ENCODE assay signal across 9 mouse cellular contexts in genomic region chr9:65786885-65787787, GRCm38 (mm10). TPM values are rescaled to one million over a fixed set of nuclear protein-coding genes. Genes with fewer than 3 reads are reported as not detected.
DNase-seq lines count a peak whose midpoint lies in the region; ATAC-seq and TF ChIP-seq lines count a peak whose summit lies in the region.
"Had no signal": no experiment of that assay in that cellular context is flagged by ENCODE, and none has a peak within 500 bp of the region (broad histone marks: within the 10 kb centered on the region; RNA-seq: fewer than 3 reads in every experiment).

No protein-coding gene starts in this region.

- peak; percentile 56 for ATAC-seq in heart, embryonic 14.5 days (ENCODE audit: insufficient number of reproducible peaks, insufficient read depth, low FRiP score, low read depth)
- peak; percentile 93 for ATAC-seq in kidney, postnatal 0 days (replicated peaks; ENCODE audit: low FRiP score, low read depth)
- ATAC-seq in megakaryocyte-erythroid progenitor cell, adult 5-6 weeks (replicated peaks; ENCODE audit: low FRiP score, low TSS enrichment, poor library complexity, severe bottlenecking): peak; percentile 94

- DNase-seq in gastrocnemius, postnatal 14 days: peak; percentile 11
- no peak for DNase-seq in gastrocnemius, adult 8-10 months (ENCODE audit: low spot score in 2 of 2)
- peak; percentile 68 to 74 for DNase-seq in cerebellum, adult 2 months
- DNase-seq in kidney, postnatal 0 days (ENCODE audit: low spot score): peak; percentile 72
- no peak for DNase-seq in right cerebral cortex, postnatal 4 days
- no peak for DNase-seq in thymus, adult 18-20 months

- H3K9ac ChIP-seq in heart, embryonic 14.5 days (ENCODE audit: low read length): peak overlapping the region; percentile 38; the same call in 1 of the 2 replicates
- no peak overlapping the region for H3K9ac ChIP-seq in kidney, postnatal 0 days (ENCODE audit: low read depth, low read length)
- H3K9ac ChIP-seq: embryonic facial prominence, embryonic 15.5 days had no signal

- peak overlapping the region; percentile 68 for H3K27ac ChIP-seq in cerebellum, adult 2 months (ENCODE audit: insufficient read depth, low read length)
- peak overlapping the region; percentile 53 to 81 for H3K27ac ChIP-seq in heart, embryonic 14.5 days (replicated peaks in 1 of 2; ENCODE audit: control insufficient read depth in 1 of 2, insufficient read depth in 1 of 2, low read depth in 2 of 2, low read length in 2 of 2)
- peak overlapping the region; percentile 55 for H3K27ac ChIP-seq in kidney, postnatal 0 days
- H3K27ac ChIP-seq: embryonic facial prominence, embryonic 15.5 days had no signal

- no peak for TF ChIP-seq CTCF in cerebellum, adult 2 months (IDR thresholded peaks at IDR 0.05; ENCODE audit: borderline replicate concordance, insufficient read depth, low read depth, low read length)
- TF ChIP-seq CTCF in kidney, postnatal 0 days (IDR thresholded peaks at IDR 0.05; ENCODE audit: low read depth): no peak

- no peak for TF ChIP-seq POLR2A in cerebellum, adult 2 months (IDR thresholded peaks at IDR 0.05; ENCODE audit: borderline replicate concordance, insufficient read depth, low read length)

- 21% methylated on average over 8 of the region's 8 CpGs for WGBS in cerebellum, adult 2 months
- WGBS in heart, embryonic 14.5 days: 14% methylated on average over 8 of the region's 8 CpGs
- WGBS in kidney, postnatal 0 days: 29% methylated on average over 8 of the region's 8 CpGs

- intact Hi-C loops in gastrocnemius, postnatal 14 days (cut with DNase I; ENCODE audit: low total_unique reads): no loop called here

- H3K4me2 ChIP-seq in heart, embryonic 14.5 days (ENCODE audit: low read length): peak overlapping the region; percentile 50
- no peak overlapping the region for H3K4me2 ChIP-seq in kidney, postnatal 0 days (ENCODE audit: low read length)
- H3K4me2 ChIP-seq: embryonic facial prominence, embryonic 15.5 days had no signal

- H3K4me3 ChIP-seq in cerebellum, adult 2 months (replicated peaks; ENCODE audit: insufficient read depth, low read depth, low read length): no peak overlapping the region
- H3K4me3 ChIP-seq in heart, embryonic 14.5 days (ENCODE audit: control insufficient read depth in 1 of 2, insufficient read depth in 1 of 2, low read depth in 1 of 2, low read length in 2 of 2): peak overlapping the region in 1 of 2 experiments; percentile 9; a peak in 1 of 4 replicates
- no peak overlapping the region for H3K4me3 ChIP-seq in kidney, postnatal 0 days (replicated peaks; ENCODE audit: low read depth, low read length)
- H3K4me3 ChIP-seq: embryonic facial prominence, embryonic 15.5 days had no signal

- peaks cover 14% of the 10 kb centered on the region for H3K4me1 ChIP-seq in cerebellum, adult 2 months (ENCODE audit: control insufficient read depth, insufficient read depth, low read length)
- peaks cover 18 to 67% of the 10 kb centered on the region in 2 experiments for H3K4me1 ChIP-seq in heart, embryonic 14.5 days (ENCODE audit: control insufficient read depth in 2 of 2, insufficient read depth in 2 of 2, low read length in 2 of 2)
- 0 out of 2 replicates have a peak, but pooled peaks cover 10% of the 10 kb centered on the region for H3K4me1 ChIP-seq in kidney, postnatal 0 days (replicated peaks; ENCODE audit: insufficient read depth, low read length)

- no peaks in the 10 kb centered on the region for H3K27me3 ChIP-seq in cerebellum, adult 2 months (ENCODE audit: control insufficient read depth, insufficient read depth, low read length)
- H3K27me3 ChIP-seq in heart, embryonic 14.5 days (ENCODE audit: control insufficient read depth, insufficient read depth, low read length): no peaks in the 10 kb centered on the region
- no peaks in the 10 kb centered on the region for H3K27me3 ChIP-seq in kidney, postnatal 0 days (ENCODE audit: insufficient read depth, low read length)
- H3K27me3 ChIP-seq: embryonic facial prominence, embryonic 15.5 days had no signal

- H3K36me3 ChIP-seq in heart, embryonic 14.5 days (ENCODE audit: control insufficient read depth, insufficient read depth, low read length): no peaks in the 10 kb centered on the region
- no peaks in the 10 kb centered on the region for H3K36me3 ChIP-seq in kidney, postnatal 0 days (ENCODE audit: insufficient read depth, low read length)
- H3K36me3 ChIP-seq: embryonic facial prominence, embryonic 15.5 days had no signal

- no peaks in the 10 kb centered on the region for H3K9me3 ChIP-seq in heart, embryonic 14.5 days (ENCODE audit: control insufficient read depth, low read length)
- no peaks in the 10 kb centered on the region for H3K9me3 ChIP-seq in kidney, postnatal 0 days (replicated peaks; ENCODE audit: low read length)
- H3K9me3 ChIP-seq: embryonic facial prominence, embryonic 15.5 days had no signal

RNA-seq across cellular contexts. Expression of gene Zfp609, which starts 40.2 kb away (rescaled TPM):
- 10 to 100 TPM; 15.8 to 18.8 TPM for total RNA-seq in gastrocnemius, postnatal 14 days (2021)
- total RNA-seq in gastrocnemius, adult 8-10 months (2022): 10 to 100 TPM; 15.8 to 18.8 (median 17.6) TPM
- 19.2 and 23.2 TPM in 2 replicates for polyA plus RNA-seq in cerebellum, adult 2 months (2012; rRNA removed)
- polyA plus RNA-seq in heart, embryonic 14.5 days (2014; fragmentation: Nextera tagmentation; extraction: Ambion mirVana): 6.1 and 6.6 TPM in 2 replicates
- 4.1 and 5.0 TPM in 2 replicates for polyA plus RNA-seq in kidney, postnatal 0 days (2015; fragmentation: Nextera tagmentation; extraction: Ambion mirVana)
- total RNA-seq in megakaryocyte-erythroid progenitor cell, adult 5-6 weeks (2014; fragmentation: Nextera tagmentation): 25.5 and 31.8 TPM in 2 replicates
- 3.6 and 13.8 TPM in 2 replicates for total RNA-seq in megakaryocyte-erythroid progenitor cell, adult 5-6 weeks (2017)

Comparison
In these comparisons a context has a peak if more than half of its experiments do, and no peak if none do; other contexts are left out.
1. DNase-seq: peak in gastrocnemius, postnatal 14 days (single experiment), cerebellum, adult 2 months (2 of 2) and kidney, postnatal 0 days (single experiment); none in gastrocnemius, adult 8-10 months (0 of 2), right cerebral cortex, postnatal 4 days (single experiment) and thymus, adult 18-20 months (0 of 2).
2. Peak in every context shown above with its lines, with median percentiles within 50 percentile points of each other: H3K27ac ChIP-seq and ATAC-seq.